Mouse (Mus musculus): Measurements from ENCODE around the gene Lnpep. TPM values are rescaled to one million over a fixed set of nuclear protein-coding genes. Genes with fewer than 3 reads are reported as not detected.

The Lnpep gene
- polyA plus RNA-seq, 1 experiment from 2014 or later, result 7.8 TPM

Other genes with a start within 250 kb of the Lnpep start
- gene Lix1, start 222.4 kb downstream of the Lnpep start, polyA plus RNA-seq (2015; fragmentation: Nextera tagmentation; extraction: Ambion mirVana), result 4.1 and 4.8 TPM in 2 replicates
- gene Vmn2r90, start 78.7 kb upstream of the Lnpep start, polyA plus RNA-seq (2015; fragmentation: Nextera tagmentation; extraction: Ambion mirVana), result not detected in 2 replicates
- 30.6 and 44.9 TPM in 2 replicates for gene Spaca6, start 202.1 kb upstream of the Lnpep start, polyA plus RNA-seq (2015; fragmentation: Nextera tagmentation; extraction: Ambion mirVana)
- 0.74 and 0.78 TPM in 2 replicates for gene Has1, start 230.2 kb upstream of the Lnpep start, polyA plus RNA-seq (2015; fragmentation: Nextera tagmentation; extraction: Ambion mirVana)